Mouse (Mus musculus): ENCODE measurements around the gene Gm20388. TPM values are rescaled to one million over a fixed set of nuclear protein-coding genes. Genes with fewer than 3 reads are reported as not detected.
A peak's percentile ranks its signal among the peaks of the same experiment; 100 is the strongest.

Gm20388 gene
- polyA plus RNA-seq, 1 experiment from 2014 or later: not detected

DNA sequence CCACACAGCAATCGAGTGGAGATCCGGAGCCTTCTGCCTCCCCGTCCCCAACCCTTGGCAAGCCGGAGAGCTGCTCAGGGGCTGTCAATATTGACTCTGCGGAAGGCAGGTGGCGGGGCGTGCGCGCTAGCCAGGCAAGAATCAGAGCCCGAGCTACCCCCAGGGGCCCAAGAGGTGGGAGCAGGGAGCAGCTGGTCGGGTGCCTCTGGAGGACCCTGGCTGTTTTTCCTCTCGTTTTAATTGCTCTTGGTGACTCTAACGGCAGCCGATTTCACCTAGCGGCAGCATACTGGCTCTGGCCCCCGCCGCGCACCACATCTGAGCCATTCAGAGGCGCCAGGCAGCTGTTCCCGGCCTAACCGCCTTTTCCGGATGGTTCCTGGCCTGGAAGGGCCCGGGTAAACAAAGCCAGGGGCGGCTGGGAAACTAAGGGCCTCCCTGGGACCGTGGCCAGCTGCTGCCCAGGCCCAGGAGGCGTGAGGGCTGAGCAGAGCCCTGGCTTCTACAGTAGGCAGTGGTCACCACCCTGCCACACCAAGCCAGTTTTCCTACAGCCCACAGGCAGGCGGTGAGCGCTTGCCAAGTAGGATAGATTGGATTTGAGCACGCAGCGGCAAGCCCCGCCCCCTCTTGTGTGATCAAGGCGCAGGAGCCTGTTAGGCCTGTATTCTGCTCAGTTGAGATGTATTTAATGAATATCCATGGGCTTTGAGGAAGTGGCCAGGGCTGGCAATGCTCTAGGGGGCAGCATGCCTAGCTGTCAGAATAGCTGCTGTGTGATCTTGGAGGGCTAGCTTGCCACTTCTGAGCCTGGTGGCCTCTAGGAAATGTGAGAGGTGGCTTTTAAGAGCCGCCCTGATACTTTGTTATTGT lies 506.1 kb downstream of the Gm20388 start:
- H3K27me3 ChIP-seq: no peaks in the 10 kb centered on the region
- no peaks in the 10 kb centered on the region for H3K36me3 ChIP-seq
- peak overlapping the region; percentile 93 for H3K27ac ChIP-seq
- no peaks in the 10 kb centered on the region for H3K9me3 ChIP-seq
- peaks cover 91% of the 10 kb centered on the region for H3K4me1 ChIP-seq
- peak overlapping the region; percentile 59 for H3K9ac ChIP-seq
- 3% methylated on average over 33 of the region's 33 CpGs for WGBS
- ATAC-seq (ENCODE audit: insufficient number of reproducible peaks, insufficient read depth, low FRiP score, low TSS enrichment, low read depth): peak; percentile 68
- H3K4me3 ChIP-seq: peak overlapping the region; percentile 10; the same call in 1 of the 2 replicates
- peak overlapping the region; percentile 53 for H3K4me2 ChIP-seq

DNA sequence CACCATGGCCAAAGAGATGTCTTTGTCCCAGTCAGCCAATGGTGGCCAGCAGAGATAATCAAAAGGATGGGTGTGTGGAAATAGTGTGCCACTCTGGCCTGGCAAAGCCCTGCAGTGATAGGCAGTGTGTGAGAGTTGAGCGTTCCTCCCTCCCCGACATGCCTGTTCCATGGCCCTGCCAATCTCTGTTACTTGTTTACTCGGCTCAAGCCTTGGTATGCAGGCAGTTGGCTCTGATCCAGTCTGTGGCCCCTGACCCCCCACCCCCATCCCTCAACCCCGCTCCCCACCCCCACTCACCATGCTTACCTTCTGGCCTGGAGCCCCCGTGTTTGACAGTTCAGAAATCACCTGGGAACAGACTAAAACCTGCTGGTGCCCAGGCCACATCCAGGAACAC lies 507.5 kb downstream of the Gm20388 start:
- Histone ChIP-seq H3K36me3 (no peaks in the 10 kb centered on the region), H3K9me3 (no peaks in the 10 kb centered on the region), H3K4me2 (no peak overlapping the region), H3K4me3 (no peak overlapping the region), H3K27ac (peak overlapping the region; percentile 93), H3K9ac (no peak overlapping the region), H3K4me1 (peaks cover 92% of the 10 kb centered on the region), H3K27me3 (no peaks in the 10 kb centered on the region)
- WGBS: 34% methylated on average over 5 of the region's 5 CpGs
- no peak for ATAC-seq (ENCODE audit: insufficient number of reproducible peaks, insufficient read depth, low FRiP score, low TSS enrichment, low read depth)

DNA sequence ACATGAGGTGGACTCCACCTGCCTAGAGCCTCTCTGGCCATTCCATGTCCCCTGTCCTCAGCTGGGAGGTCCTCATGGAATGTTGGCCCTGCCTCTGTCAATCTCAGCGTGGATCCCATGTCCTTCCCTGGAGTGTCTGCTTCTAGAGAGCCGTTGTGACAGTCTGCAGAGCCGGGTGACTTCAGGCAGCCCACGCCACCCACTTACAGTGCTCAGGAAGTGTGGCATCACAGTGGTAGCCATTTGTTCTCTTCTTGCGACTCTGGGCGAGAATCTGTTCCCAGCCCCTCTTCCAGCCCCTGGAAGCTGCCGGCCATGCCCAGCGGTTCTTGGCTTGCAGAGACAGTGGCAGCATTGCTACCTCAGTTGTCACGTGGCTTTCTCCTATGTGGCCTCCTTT lies 509.0 kb downstream of the Gm20388 start:
- no peaks in the 10 kb centered on the region for H3K9me3 ChIP-seq
- no peak overlapping the region for H3K4me2 ChIP-seq
- ATAC-seq (ENCODE audit: insufficient number of reproducible peaks, insufficient read depth, low FRiP score, low TSS enrichment, low read depth): no peak
- no peaks in the 10 kb centered on the region for H3K27me3 ChIP-seq
- H3K36me3 ChIP-seq: no peaks in the 10 kb centered on the region
- WGBS: 82% methylated on average over 9 of the region's 9 CpGs
- no peak overlapping the region for H3K4me3 ChIP-seq
- peaks cover 96% of the 10 kb centered on the region for H3K4me1 ChIP-seq
- 0 out of 2 replicates have a peak overlapping the region, but pooled peaks have one; percentile 0 for H3K9ac ChIP-seq
- H3K27ac ChIP-seq: no peak overlapping the region

DNA sequence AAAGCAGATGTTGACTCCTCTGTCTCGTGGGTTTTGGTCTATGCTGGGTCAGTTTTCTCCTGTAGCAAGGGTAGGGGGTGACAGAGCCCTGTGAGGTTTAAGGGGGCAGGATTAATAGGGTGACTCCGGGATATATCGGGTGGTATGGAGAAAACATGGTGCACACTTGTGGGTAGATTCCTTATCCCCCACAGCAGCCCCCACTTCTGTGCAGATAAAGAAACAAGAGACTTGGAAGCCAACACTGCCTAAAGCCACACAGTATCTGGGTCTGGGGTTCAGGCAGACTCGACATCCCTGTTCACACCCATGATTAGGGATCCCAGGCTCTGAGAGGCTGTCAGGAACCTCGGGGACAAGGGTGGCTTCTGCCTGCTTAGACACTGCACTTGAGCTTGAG lies 509.6 kb downstream of the Gm20388 start:
- Histone ChIP-seq H3K27me3 (no peaks in the 10 kb centered on the region), H3K4me2 (no peak overlapping the region), H3K4me1 (peaks cover 97% of the 10 kb centered on the region), H3K9ac (0 out of 2 replicates have a peak overlapping the region, but pooled peaks have one; percentile 0), H3K9me3 (no peaks in the 10 kb centered on the region), H3K4me3 (no peak overlapping the region), H3K36me3 (no peaks in the 10 kb centered on the region), H3K27ac (no peak overlapping the region)
- 64% methylated on average over 5 of the region's 5 CpGs for WGBS
- ATAC-seq (ENCODE audit: insufficient number of reproducible peaks, insufficient read depth, low FRiP score, low TSS enrichment, low read depth): no peak

DNA sequence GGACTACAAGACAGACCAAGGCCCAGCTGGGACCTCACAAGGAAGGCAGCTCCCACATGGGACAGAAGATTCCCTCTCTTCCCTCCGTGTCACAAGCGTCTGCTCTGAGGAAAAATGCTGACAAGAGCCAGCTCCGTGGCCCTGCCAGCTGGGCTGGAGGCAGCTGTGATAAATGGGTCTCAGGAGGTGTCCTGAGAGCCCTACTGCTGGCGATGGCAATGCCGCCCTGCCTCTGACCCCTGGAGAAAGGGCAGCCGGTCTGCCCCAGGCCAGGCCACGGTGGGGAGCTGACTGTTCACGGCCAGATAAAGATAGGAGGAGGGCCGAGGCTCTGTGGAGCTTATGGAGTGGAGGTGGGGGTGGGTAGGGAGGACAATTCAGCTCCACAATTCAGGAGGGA lies 511.0 kb downstream of the Gm20388 start:
- no peak overlapping the region for H3K4me2 ChIP-seq
- 25% methylated on average over 9 of the region's 9 CpGs for WGBS
- no peaks in the 10 kb centered on the region for H3K9me3 ChIP-seq
- H3K27me3 ChIP-seq: no peaks in the 10 kb centered on the region
- H3K4me3 ChIP-seq: no peak overlapping the region
- no peak overlapping the region for H3K9ac ChIP-seq
- H3K36me3 ChIP-seq: no peaks in the 10 kb centered on the region
- no peak for ATAC-seq (ENCODE audit: insufficient number of reproducible peaks, insufficient read depth, low FRiP score, low TSS enrichment, low read depth)
- H3K4me1 ChIP-seq: peaks cover 97% of the 10 kb centered on the region
- no peak overlapping the region for H3K27ac ChIP-seq

DNA sequence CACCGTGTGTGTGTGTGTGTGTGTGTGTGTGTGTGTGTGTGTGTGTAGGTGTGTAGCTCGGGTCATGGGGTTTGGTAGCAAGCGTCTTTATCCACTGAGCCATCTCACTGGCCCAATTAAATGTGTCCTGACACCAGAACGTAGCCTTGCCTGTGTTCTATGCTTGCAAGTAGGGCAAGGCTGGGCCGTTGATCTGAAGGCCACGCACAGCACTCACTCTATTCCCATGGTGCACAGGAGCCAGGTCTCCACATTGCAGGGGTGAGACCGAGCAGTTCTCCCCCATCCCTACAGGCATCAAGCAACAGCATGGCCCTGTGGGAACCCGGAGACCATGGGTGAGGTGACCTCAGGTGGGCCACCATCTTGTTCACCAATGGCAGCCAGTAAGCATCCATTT lies 511.6 kb downstream of the Gm20388 start:
- H3K4me3 ChIP-seq: no peak overlapping the region
- no peaks in the 10 kb centered on the region for H3K27me3 ChIP-seq
- H3K27ac ChIP-seq: no peak overlapping the region
- no peak for ATAC-seq (ENCODE audit: insufficient number of reproducible peaks, insufficient read depth, low FRiP score, low TSS enrichment, low read depth)
- peaks cover 97% of the 10 kb centered on the region for H3K4me1 ChIP-seq
- H3K36me3 ChIP-seq: no peaks in the 10 kb centered on the region
- WGBS: 75% methylated on average over 8 of the region's 8 CpGs
- H3K9me3 ChIP-seq: no peaks in the 10 kb centered on the region
- no peak overlapping the region for H3K9ac ChIP-seq
- H3K4me2 ChIP-seq: no peak overlapping the region

DNA sequence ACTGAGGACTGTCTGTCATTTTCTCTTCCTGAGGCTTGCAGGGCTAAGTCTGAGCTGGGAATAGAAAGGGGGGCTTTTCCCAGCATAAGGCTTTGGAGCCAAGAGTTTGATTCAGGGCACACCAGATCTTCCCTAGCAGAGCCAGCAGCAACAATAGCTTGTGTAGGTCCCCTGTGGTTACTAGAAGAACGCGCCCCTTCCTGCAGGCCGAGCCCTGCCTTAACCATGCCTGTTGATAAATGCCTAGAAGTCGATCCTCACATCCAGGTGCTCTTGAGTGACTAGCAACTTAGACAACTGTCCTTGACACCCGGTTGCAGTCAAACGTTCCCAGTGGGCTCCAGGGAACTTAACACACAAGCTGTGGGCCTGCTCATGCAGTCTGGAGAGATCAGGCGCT lies 512.9 kb downstream of the Gm20388 start:
- Histone ChIP-seq H3K4me1 (peaks cover 96% of the 10 kb centered on the region), H3K4me2 (no peak overlapping the region), H3K4me3 (no peak overlapping the region), H3K9ac (0 out of 2 replicates have a peak overlapping the region, but pooled peaks have one; percentile 44), H3K36me3 (no peaks in the 10 kb centered on the region), H3K27me3 (no peaks in the 10 kb centered on the region), H3K9me3 (no peaks in the 10 kb centered on the region), H3K27ac (peak overlapping the region; percentile 92)
- no peak for ATAC-seq (ENCODE audit: insufficient number of reproducible peaks, insufficient read depth, low FRiP score, low TSS enrichment, low read depth)
- WGBS: 34% methylated on average over 7 of the region's 7 CpGs

DNA sequence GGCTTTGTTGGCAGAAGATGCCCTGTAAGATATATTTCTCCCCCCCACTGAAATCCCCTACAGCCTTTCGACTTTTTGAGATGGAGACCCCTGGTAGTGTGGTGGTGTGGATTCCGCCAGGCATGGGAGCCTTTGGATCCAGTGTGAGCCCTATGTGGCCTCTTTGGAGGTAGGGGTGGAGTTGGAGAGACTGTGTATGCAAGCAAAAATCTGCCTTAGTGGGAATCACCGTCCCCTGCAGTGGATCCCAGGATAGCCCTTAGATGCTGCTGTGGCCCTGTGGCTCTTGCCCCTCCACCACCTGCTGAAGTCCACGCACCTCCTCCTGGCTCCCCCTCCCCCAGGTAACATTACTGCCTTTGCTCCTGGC lies 514.2 kb downstream of the Gm20388 start:
- peak overlapping the region; percentile 39 for H3K4me2 ChIP-seq

DNA sequence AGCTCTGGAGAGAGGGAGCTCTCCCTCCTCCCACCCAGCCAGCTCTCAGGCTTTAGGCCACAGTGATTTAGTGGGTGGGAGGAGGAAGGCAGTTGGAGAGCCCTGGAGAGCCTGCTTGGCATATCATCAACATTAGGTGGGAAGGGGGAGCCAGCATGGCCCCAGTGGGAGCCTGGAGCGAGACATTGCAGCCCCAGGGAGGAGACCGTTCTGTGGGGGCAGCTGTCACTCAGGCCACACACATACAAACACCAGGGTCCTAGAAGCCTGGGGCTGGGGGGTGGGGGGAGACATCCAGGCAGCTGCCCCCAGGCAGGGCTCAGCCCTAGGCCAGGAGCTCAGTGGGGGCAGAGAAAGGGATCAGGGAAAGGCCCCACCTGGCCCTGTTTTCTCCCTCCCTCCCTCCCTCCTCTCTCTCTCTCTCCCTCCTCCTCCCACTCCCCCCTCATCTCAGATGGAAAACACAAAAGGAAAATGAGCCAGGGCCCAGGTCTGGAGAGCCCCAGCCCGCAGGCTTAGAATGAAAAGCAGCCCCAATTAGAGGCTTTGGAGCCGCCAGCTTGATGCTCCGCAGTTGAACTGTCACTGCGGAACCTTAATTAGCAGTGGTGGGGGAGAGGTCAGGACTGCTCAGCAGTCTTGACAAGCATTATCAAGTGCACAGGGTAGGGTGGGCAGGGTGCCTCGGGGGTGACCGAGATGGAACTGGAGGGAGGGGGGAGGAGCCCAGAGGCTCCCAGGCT lies 514.7 kb downstream of the Gm20388 start:
- Histone ChIP-seq H3K4me2 (peak overlapping the region; percentile 39), H3K4me3 (no peak overlapping the region), H3K4me1 (peaks cover 86% of the 10 kb centered on the region), H3K27me3 (no peaks in the 10 kb centered on the region), H3K27ac (peak overlapping the region; percentile 92), H3K36me3 (no peaks in the 10 kb centered on the region), H3K9me3 (no peaks in the 10 kb centered on the region), H3K9ac (peak overlapping the region; percentile 54; the same call in 1 of the 2 replicates)
- ATAC-seq (ENCODE audit: insufficient number of reproducible peaks, insufficient read depth, low FRiP score, low TSS enrichment, low read depth): peak; percentile 54
- 7% methylated on average over 8 of the region's 8 CpGs for WGBS

More for the DNA sequence above, 514.2 kb downstream of the Gm20388 start:
- Histone ChIP-seq H3K27ac (peak overlapping the region; percentile 92), H3K9me3 (no peaks in the 10 kb centered on the region), H3K9ac (peak overlapping the region; percentile 54; the same call in 1 of the 2 replicates), H3K36me3 (no peaks in the 10 kb centered on the region), H3K4me3 (no peak overlapping the region), H3K4me1 (peaks cover 89% of the 10 kb centered on the region), H3K27me3 (no peaks in the 10 kb centered on the region)
- no peak for ATAC-seq (ENCODE audit: insufficient number of reproducible peaks, insufficient read depth, low FRiP score, low TSS enrichment, low read depth)
- WGBS: 22% methylated on average over 4 of the region's 4 CpGs

DNA sequence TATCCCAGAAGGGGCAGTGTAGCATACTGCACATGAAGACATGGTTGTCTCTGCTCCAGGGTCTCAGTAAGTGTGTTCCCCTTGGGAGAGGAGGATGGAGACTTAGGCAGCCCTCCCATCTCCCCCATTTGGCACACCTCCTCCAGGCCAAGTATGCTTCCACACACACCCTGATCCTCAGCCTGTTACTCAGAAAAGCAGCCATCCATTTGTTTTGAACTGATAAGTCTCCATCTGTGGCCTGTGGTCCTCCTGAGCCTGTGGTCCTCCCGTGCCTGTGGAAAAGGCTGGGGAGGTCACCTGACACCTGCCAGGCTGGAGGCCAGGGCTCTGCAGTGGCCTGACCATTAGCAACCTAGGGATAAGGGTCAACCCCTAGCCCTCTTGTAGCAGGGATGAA lies 515.5 kb downstream of the Gm20388 start:
- ATAC-seq (ENCODE audit: insufficient number of reproducible peaks, insufficient read depth, low FRiP score, low TSS enrichment, low read depth): no peak
- Histone ChIP-seq H3K4me3 (no peak overlapping the region), H3K9me3 (no peaks in the 10 kb centered on the region), H3K36me3 (no peaks in the 10 kb centered on the region), H3K9ac (no peak overlapping the region), H3K4me1 (peaks cover 83% of the 10 kb centered on the region), H3K4me2 (0 out of 2 replicates have a peak overlapping the region, but pooled peaks have one; percentile 39), H3K27me3 (no peaks in the 10 kb centered on the region), H3K27ac (peak overlapping the region; percentile 92)
- 44% methylated on average over 1 of the region's 1 CpGs for WGBS

DNA sequence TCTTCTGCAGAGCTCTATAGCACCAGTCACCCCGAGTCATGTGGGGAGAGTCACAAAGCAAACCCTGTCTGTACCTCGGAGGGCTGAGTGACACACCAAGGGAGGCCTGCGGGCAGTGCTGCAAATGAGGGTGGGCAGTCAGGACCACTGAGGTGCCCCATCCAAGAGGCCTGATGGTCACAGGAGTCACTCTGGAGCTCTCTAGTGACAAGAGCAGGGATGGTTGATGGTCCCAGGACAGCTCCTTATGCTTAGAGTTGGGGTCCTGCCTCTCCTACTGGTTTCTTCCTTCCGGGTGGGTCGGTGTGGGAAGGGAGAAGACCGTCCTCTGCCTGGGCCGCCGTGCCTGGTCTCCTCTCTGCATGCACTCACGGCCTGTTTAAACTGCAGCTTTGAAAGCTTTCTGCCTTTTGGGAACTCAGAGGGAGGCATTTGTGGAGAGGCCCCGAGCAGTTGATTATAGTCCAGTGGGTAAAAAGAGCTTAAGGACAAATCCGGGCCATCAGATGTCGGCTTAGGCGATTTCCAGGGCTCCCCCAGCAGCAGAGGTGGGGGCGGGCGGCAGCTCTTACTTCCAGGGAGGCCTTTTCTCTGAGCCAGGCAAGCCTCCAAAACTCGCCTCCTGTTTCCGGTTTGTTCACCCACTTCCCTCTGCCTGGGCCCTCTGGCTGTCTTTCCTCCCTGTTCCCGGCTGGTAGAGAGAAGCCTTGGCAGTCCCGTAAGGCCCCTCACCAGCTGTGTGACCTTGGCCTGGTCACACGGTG lies 516.2 kb downstream of the Gm20388 start:
- Histone ChIP-seq H3K9me3 (no peaks in the 10 kb centered on the region), H3K36me3 (no peaks in the 10 kb centered on the region), H3K4me3 (no peak overlapping the region), H3K4me2 (peak overlapping the region; percentile 12; the same call in 1 of the 2 replicates), H3K27me3 (no peaks in the 10 kb centered on the region), H3K27ac (peak overlapping the region; percentile 92), H3K4me1 (peaks cover 76% of the 10 kb centered on the region), H3K9ac (0 out of 2 replicates have a peak overlapping the region, but pooled peaks have one; percentile 17)
- 18% methylated on average over 20 of the region's 20 CpGs for WGBS
- no peak for ATAC-seq (ENCODE audit: insufficient number of reproducible peaks, insufficient read depth, low FRiP score, low TSS enrichment, low read depth)
